Mouse (Mus musculus) forebrain, embryonic 11.5 days (tissue): ENCODE results near the gene Lin7a. TPM values are rescaled to one million over a fixed set of nuclear protein-coding genes. Genes with fewer than 3 reads are reported as not detected.

Experiments used
- ATAC-seq: fragments of 200-750 bp; cut with Nextera tagmentation; replicated peaks from 2 replicates; pipeline ENCODE4 v1.8.0; 2017; ENCODE audit warnings: moderate TSS enrichment; ENCODE audit not compliant: low FRiP score
- DNase-seq: peaks from one replicate; pipeline ENCODE4 v3.0.0-alpha.2; 2017; ENCODE audit warnings: low spot score
- H3K27ac ChIP-seq: fragments of 300-500 bp; sonication (generic); 2 replicates; pipeline ENCODE4 v1.5.1; 2014; ENCODE audit warnings: low read depth, low read length
- H3K27me3 ChIP-seq: fragments of 300-500 bp; sonication (generic); 2 replicates; pipeline ENCODE4 v1.6.1; 2014; ENCODE audit warnings: mild to moderate bottlenecking, low read length, mixed read lengths; ENCODE audit not compliant: control insufficient read depth, insufficient read depth
- H3K36me3 ChIP-seq: fragments of 300-500 bp; sonication (generic); 2 replicates; pipeline ENCODE4 v1.6.1; 2014; ENCODE audit warnings: mild to moderate bottlenecking, low read length, moderate library complexity, mixed read lengths; ENCODE audit not compliant: control insufficient read depth, insufficient read depth
- H3K4me1 ChIP-seq: fragments of 300-500 bp; sonication (generic); replicated peaks from 2 replicates; pipeline ENCODE4 v1.6.1; 2014; ENCODE audit warnings: low read length, mixed read lengths; ENCODE audit not compliant: control insufficient read depth, insufficient read depth
- H3K4me2 ChIP-seq: fragments of 300-500 bp; sonication (generic); 2 replicates; pipeline ENCODE4 v1.6.1; 2014; ENCODE audit warnings: low read depth, mild to moderate bottlenecking, low read length, moderate library complexity, mixed read lengths; ENCODE audit not compliant: severe bottlenecking
- H3K4me3 ChIP-seq: fragments of 300-500 bp; sonication (generic); 2 replicates; pipeline ENCODE4 v1.5.1; 2014; ENCODE audit warnings: low read depth, low read length
- H3K9ac ChIP-seq: fragments of 300-500 bp; sonication (generic); 2 replicates; pipeline ENCODE4 v1.6.1; 2014; ENCODE audit warnings: low read length
- H3K9me3 ChIP-seq: fragments of 300-500 bp; sonication (generic); 2 replicates; pipeline ENCODE4 v1.6.1; 2016; ENCODE audit warnings: low read length, mixed read lengths; ENCODE audit not compliant: control insufficient read depth
- WGBS: fragments of 180-500 bp; shearing (Covaris S2); extraction: QIAGEN DNeasy Blood & Tissue Kit; methylation state at CpG from one replicate; pipeline ENCODE4 v1.1.7; 2014; 5-methylcytosine and 5-hydroxymethylcytosine counted together
- polyA plus RNA-seq: library from polyadenylated mRNA; unstranded; fragments of >200 nt; fragmentation: Nextera tagmentation; extraction: Ambion mirVana; gene quantifications from 2 replicates; pipeline ENCODE4 v1.2.1, GENCODE M21; 2014

Lin7a gene
- polyA plus RNA-seq, 1 experiment from 2014 or later = 3.6 TPM

GRCm38 (mm10) chr10:107389505-107389904 lies 118.0 kb downstream of the Lin7a start:
- ATAC-seq (peak; percentile 79), DNase-seq (peak; percentile 53)
- Histone ChIP-seq H3K4me1 (no peaks in the 10 kb centered on the region), H3K27me3 (no peaks in the 10 kb centered on the region), H3K36me3 (no peaks in the 10 kb centered on the region), H3K9me3 (no peaks in the 10 kb centered on the region), H3K4me2 (no peak overlapping the region), H3K9ac (no peak overlapping the region), H3K4me3 (no peak overlapping the region), H3K27ac (no peak overlapping the region)
- 56% methylated on average over 4 of the region's 4 CpGs for WGBS

- Histone ChIP-seq H3K27me3 (no peaks in the 10 kb centered on the region), H3K27ac (no peak overlapping the region), H3K4me2 (no peak overlapping the region), H3K36me3 (no peaks in the 10 kb centered on the region), H3K4me3 (no peak overlapping the region), H3K9ac (no peak overlapping the region), H3K4me1 (no peaks in the 10 kb centered on the region), H3K9me3 (no peaks in the 10 kb centered on the region)
- ATAC-seq (no peak), DNase-seq (no peak)
- WGBS = 73% methylated on average over 4 of the region's 4 CpGs
Observed at GRCm38 (mm10) chr10:107405347-107405746, 133.9 kb downstream of the Lin7a start.

- no peak for ATAC-seq
Observed at GRCm38 (mm10) chr10:107418306-107418705, 146.8 kb downstream of the Lin7a start.

GRCm38 (mm10) chr10:107436967-107437366 lies 165.5 kb downstream of the Lin7a start:
- no peaks in the 10 kb centered on the region for H3K36me3 ChIP-seq
- no peak overlapping the region for H3K4me2 ChIP-seq
- WGBS = 65% methylated on average over 5 of the region's 5 CpGs
- H3K4me1 ChIP-seq = no peaks in the 10 kb centered on the region
- ATAC-seq (no peak), DNase-seq (no peak)
- no peaks in the 10 kb centered on the region for H3K9me3 ChIP-seq
- no peak overlapping the region for H3K9ac ChIP-seq
- H3K27ac ChIP-seq = no peak overlapping the region
- no peaks in the 10 kb centered on the region for H3K27me3 ChIP-seq
- H3K4me3 ChIP-seq = no peak overlapping the region

More at GRCm38 (mm10) chr10:107418306-107418705, 146.8 kb downstream of the Lin7a start:
- WGBS = 93% methylated on average over 14 of the region's 14 CpGs
- no peaks in the 10 kb centered on the region for H3K36me3 ChIP-seq
- H3K27ac ChIP-seq = no peak overlapping the region
- no peaks in the 10 kb centered on the region for H3K9me3 ChIP-seq
- H3K4me3 ChIP-seq = no peak overlapping the region
- no peak overlapping the region for H3K9ac ChIP-seq
- no peak overlapping the region for H3K4me2 ChIP-seq
- DNase-seq = no peak
- H3K4me1 ChIP-seq = no peaks in the 10 kb centered on the region
- no peaks in the 10 kb centered on the region for H3K27me3 ChIP-seq

GRCm38 (mm10) chr10:107442781-107443180 lies 171.3 kb downstream of the Lin7a start:
- H3K4me3 ChIP-seq = no peak overlapping the region
- no peak overlapping the region for H3K4me2 ChIP-seq
- ATAC-seq (0 out of 2 replicates have a peak, but pooled peaks have one; percentile 34), DNase-seq (no peak)
- H3K4me1 ChIP-seq = no peaks in the 10 kb centered on the region
- no peak overlapping the region for H3K9ac ChIP-seq
- no peaks in the 10 kb centered on the region for H3K9me3 ChIP-seq
- no peak overlapping the region for H3K27ac ChIP-seq
- no peaks in the 10 kb centered on the region for H3K27me3 ChIP-seq
- no peaks in the 10 kb centered on the region for H3K36me3 ChIP-seq
- whole genome bisulfite sequencing = 11% methylated on average over 4 of the region's 4 CpGs

- no peaks in the 10 kb centered on the region for H3K36me3 ChIP-seq
- no peak for ATAC-seq
- no peaks in the 10 kb centered on the region for H3K9me3 ChIP-seq
- H3K27me3 ChIP-seq = no peaks in the 10 kb centered on the region
- H3K4me3 ChIP-seq = no peak overlapping the region
- DNase-seq = no peak
- no peak overlapping the region for H3K4me2 ChIP-seq
- no peaks in the 10 kb centered on the region for H3K4me1 ChIP-seq
- no peak overlapping the region for H3K9ac ChIP-seq
- no peak overlapping the region for H3K27ac ChIP-seq
- WGBS = 90% methylated on average over 5 of the region's 5 CpGs
Observed at GRCm38 (mm10) chr10:107449496-107450330, 178.2 kb downstream of the Lin7a start.

GRCm38 (mm10) chr10:107467819-107468218 lies 196.3 kb downstream of the Lin7a start:
- no peak for ATAC-seq

More at GRCm38 (mm10) chr10:107467819-107468218, 196.3 kb downstream of the Lin7a start:
- 88% methylated on average over 7 of the region's 7 CpGs for WGBS
- Histone ChIP-seq H3K4me3 (no peak overlapping the region), H3K27me3 (no peaks in the 10 kb centered on the region), H3K9ac (no peak overlapping the region), H3K4me1 (no peaks in the 10 kb centered on the region), H3K4me2 (no peak overlapping the region), H3K27ac (no peak overlapping the region), H3K36me3 (no peaks in the 10 kb centered on the region), H3K9me3 (no peaks in the 10 kb centered on the region)
- no peak for DNase-seq
